Mouse (Mus musculus) retina, postnatal 7 days (tissue): Measurements from ENCODE around the gene C1qtnf5.
"Not testable (repeated sequence)": the region's sequence is repeated elsewhere in the genome, so short reads cannot be mapped to it uniquely, and the experiment has no call there.

ENCODE experiments used
- DNase-seq: peaks from one replicate; pipeline ENCODE4 v3.0.0-alpha.2; 2012; ENCODE audit warnings: low read depth, low spot score

C1qtnf5 gene

DNA sequence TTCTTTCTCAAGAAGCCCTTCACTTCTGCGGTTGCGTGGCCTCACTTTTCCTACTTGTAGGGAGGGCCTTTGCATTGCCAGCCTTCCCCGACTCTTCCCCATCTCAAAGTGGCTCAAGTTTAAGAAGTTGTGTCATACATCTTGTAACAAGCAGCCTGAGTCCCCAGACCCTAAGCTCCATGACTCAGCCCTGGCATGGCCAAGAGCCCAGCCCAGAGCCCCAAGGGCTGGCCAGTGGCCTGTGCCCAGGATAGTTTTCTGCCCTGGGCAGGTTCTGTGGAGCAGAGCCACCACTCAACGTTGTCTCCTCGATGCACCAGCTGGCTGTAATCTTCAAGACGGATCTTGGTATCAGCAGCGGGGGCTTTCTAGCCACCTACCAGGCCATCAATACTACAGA lies 2.2 kb upstream of the C1qtnf5 start:
- DNase-seq, result no peak

DNA sequence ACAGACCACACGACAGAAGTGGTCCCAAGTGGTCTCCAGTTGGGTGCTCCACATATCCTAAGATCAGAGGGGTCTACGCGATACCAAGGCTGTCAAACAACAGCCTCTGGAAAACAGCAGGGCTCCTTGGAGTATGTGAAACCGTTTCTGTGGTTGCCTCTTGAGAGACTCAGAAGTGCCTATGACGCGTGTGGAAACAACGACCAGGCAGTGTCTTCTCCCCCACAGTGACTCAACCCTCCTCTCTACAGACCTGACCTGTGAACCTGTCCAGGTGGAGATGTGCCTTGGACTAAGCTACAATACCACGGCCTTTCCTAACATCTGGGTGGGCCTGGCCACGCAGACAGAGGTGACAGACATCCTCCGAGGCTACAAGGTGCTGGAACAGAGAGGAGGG lies 1.3 kb upstream of the C1qtnf5 start:
- DNase-seq, result no peak

DNA sequence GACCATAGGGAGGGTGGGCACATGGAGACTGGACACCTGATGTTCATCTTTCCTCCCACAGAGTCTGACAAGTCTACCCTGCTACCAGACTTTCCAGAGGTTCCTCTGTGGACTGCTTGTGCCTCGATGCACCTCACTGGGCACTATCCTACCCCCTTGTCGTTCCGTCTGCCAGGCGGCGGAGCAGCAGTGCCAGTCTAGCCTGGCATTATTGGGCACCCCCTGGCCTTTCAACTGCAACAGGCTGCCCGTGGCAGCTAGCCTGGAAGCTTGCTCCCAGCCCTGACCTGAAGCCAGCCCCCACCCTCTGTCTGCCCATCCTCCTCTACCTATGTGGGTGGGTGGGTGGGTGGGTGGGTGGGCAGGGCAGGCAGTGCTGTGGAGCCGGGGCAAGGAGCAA lies 863 bp upstream of the C1qtnf5 start:
- no peak for DNase-seq

DNA sequence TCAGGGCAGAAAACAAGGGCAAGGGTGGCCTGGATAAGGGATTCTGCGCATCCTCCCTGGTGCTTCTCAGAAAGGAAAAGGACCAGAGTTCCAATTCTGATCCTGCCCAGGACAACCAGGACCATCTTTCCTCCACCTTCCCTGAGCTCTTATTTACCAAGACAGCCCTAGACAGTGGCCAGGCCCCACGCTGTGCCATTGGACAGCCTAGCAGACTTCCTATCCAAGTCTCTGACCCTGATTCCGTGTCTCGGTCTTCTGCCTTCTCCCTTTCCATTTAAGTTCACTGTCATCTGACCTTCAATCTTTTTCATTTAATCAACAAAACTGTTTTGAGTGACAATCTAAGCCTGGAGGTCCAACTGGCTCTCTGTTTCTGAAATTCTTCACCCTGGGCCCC lies 449 bp upstream of the C1qtnf5 start:
- DNase-seq, result no peak

DNA sequence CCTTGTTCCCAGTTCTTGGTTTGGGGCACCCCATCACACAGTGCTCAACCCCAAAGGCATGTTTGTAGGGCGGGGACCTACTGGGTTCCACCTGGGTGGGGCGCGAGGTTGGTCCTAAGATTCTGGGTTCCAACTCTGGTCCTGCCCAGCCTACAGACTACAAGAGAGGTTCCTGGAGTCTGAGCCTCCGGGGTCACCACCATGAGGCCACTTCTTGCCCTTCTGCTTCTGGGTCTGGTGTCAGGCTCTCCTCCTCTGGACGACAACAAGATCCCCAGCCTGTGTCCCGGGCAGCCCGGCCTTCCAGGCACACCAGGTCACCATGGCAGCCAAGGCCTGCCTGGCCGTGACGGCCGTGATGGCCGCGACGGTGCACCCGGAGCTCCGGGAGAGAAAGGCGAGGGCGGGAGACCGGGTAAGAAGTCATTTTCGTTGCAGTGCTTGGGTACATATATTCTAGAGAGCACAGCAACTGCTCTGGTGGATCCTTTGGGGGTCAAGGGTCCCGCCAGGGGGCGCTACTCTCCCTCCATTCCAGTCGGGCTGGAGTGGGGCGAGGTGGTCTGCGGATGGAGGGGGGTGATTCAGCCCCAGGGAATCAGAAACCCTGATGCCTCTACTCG lies 623 bp downstream of the C1qtnf5 start:
- DNase-seq, result no peak

DNA sequence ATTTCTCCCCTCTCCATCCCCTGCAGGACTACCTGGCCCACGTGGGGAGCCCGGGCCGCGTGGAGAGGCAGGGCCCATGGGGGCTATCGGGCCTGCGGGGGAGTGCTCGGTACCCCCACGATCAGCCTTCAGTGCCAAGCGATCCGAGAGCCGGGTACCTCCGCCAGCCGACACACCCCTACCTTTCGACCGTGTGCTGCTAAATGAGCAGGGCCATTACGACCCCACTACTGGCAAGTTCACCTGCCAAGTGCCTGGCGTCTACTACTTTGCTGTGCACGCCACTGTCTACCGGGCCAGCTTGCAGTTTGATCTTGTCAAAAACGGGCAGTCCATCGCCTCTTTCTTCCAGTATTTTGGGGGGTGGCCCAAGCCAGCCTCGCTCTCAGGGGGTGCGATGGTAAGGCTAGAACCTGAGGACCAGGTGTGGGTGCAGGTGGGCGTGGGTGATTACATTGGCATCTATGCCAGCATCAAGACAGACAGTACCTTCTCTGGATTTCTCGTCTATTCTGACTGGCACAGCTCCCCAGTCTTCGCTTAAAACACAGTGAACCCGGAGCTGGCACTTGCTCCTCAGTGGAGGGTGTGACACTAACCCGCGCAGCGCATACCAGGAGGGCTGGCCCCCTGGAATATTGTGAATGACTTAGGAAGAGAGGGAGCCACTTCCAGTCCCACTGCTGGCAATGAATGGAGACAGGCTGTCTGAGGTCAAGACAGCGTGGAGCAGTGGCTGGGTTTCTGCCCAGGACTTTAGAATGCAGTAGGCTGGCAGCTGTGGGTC lies 1.4 kb downstream of the C1qtnf5 start:
- no peak for DNase-seq

DNA sequence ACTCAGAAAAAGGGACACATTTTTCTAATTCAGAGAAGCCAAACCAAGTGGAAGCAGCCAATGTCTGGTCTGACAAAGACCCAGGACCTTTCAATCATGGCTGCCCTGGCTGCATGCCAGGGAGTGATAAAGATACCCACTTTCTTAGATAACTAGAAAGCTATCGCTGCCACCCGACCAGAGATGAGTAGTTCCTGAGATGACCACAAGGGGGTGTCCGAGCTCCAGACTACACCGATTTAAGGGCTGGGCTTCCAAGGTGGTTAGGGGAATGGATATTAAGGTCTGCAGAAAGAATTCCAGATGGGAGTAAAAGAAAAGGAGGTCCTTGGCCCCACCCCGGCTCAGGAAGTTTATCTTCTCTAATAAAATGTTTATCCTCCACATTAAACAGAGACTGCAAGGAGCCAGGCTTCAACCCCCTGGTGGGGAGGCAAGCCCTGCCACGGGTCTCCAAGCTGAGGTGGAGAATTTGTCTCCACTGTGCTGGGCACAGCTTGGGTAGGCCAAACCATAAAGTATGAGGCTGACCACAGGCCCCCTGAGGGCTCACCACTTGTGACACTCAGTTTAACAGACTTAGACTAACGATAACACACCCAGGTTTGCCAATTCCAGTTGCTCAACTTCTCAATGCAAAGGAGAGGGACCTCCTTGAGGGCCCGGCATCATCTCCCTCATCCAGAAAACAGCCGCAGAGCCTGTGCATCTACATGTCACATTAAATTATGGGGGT lies 2.5 kb downstream of the C1qtnf5 start:
- peak; percentile 70 for DNase-seq

DNA sequence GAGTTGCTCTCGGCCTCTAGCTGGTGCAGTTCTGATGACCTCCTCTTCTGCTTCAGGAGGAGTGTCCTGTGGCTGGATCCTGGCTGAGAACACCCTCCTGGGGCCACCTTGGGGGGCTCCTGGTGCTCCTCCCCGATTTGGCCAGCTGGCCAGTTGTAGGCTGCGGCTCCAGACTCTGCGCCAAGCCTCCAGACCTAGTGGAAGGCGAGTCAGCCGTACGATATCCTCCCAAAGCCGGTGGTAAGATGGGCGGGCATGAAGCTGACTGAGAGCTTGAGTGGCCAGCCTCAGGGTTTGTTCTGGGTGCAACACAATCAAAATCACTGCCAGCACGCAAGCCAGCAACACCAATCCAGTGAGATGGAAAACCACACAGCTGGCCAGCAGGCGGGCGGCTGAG lies 4.9 kb downstream of the C1qtnf5 start:
- DNase-seq, result not testable (repeated sequence)

DNA sequence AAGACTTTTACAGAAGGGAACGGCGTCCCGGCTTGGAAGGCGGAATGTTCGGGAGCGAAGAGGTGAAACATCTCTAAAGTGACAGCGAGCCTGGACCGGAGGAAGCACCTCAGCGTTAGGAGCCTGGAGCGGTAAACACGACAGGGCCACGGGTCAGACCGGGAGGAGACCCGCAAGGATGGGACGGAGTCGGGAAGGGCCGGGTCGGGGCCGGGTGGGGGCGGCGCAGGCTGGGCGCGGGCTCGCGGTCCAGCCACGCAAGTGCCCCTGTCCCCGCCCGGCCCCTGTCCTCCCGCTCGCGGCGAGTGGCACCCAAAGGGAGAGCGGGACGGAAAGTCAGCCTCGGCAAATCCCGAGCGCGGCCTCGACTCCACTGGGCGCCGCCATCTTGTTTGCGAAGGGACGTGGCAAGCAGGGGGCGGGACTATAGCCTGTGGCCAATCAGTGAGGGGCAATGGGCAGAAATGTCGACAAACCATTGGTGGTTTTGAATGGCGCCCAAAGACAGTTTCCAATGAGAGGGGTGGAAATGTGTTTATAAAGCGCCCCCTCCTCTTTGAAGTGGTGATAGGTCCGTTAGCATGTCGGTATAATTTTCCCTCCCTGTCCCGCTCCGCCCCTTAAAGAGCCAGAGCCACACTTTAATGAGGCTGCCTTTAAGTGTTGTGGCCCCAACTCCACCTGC lies 6.2 kb downstream of the C1qtnf5 start, which contains the start of the genes Gm49380 and Rnf26:
Gene Gm49380, minus strand, starts transcription at position 396 of the 685 bp plus-strand sequence.
Gene Rnf26, minus strand, starts transcription at position 413 of the 685 bp plus-strand sequence.
- DNase-seq, result peak; percentile 96

DNA sequence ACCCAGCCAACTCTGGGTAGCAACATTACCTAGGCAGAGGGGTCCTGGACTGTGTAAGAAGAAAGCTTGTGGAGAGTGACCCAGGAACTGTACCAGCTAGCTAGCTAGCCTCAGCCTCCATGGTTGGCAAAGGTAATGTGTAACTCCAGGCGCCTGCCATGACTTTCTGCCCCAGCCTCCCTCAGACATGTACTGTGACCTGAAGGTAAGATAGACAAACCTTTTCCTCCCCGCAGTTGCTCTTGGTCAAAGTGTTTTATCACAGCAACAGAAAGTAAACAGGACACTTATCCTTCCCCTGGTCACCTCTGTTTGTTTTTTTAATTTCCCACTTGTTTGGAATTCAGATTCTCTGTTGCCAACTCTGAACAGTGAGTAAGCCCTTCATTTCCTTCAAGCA lies 7.4 kb downstream of the C1qtnf5 start:
- DNase-seq, result no peak

DNA sequence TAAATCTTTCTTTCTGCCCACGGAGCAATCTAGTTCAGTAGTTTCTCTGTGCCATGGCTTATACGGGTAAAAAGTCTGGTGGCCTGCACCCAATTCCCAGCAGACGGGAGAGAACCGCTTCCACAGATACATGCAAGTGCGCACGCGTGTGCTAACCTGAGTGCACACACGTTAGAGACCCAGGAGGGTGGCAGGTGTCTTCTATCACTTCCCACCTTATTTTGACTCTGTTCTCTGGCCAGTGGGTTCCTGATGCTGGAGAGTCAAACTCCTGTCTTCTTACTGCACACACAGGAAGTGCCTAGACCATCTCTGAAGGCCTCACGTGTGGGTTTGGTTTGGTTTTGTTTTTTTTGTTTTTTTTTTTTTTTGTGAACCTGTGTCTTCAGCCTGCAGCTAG lies 8.6 kb downstream of the C1qtnf5 start:
- DNase-seq, result no peak

DNA sequence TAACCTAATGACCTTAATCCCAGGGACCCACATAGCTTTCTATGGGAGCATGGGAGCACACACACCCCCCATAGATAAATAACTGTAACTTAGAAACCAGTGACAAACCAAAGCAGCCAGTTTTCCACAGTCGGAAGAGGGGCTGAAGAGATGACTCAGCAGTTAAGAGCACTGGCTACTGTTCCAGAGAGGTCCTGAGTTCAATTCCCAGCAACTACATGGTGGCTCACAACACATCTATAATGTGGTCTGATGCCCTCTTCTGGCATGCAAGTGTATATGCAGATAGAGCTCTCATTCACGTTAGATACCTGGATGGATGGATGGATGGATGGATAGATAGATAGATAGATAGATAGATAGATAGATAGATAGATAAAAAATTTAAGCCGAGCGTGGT lies 9.1 kb downstream of the C1qtnf5 start:
- no peak for DNase-seq

DNA sequence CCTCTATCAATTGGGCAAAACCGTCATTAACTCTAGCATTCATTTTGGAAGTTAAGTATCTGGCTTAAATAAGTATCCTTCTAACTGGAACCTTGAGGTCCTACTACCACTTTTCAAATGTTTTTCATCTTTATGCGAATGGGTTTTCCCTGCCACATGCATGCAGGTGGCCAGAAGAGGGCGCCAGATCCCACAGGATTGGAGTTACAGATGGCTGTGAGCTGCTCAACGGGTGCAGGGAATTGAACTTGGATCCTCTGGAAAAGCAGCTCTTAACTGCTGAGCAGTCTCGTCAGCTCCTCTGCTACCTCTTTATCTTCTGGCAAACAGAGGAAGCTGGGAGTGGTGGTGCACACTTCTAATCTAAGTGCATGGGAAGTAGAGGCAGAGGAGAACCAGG lies 12.0 kb downstream of the C1qtnf5 start:
- DNase-seq, result no peak

DNA sequence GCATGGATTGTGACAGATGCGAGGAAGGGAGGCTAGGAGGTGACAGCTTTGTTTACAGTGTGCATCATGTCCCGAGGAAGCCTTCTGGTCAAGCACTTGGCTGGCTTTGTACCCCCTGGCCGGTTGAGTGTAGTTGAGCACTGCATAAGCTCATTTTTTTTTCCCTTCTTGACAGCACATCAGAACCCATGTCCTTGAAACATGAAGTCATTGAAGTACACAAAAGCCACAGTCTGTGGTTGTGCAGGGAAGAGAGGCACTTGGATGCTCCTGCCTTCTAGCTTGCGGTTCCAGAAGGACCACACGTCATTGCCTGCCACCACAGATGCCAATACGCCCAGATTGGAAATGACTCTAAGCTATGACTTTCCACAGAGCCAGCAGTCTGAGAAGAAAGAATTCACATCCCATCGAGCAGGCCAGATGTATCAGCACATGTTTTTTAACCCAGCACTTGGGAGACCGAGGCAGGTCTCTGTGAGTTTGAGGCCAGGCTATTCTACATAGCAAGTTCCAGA lies 13.0 kb downstream of the C1qtnf5 start:
- DNase-seq, result no peak

DNA sequence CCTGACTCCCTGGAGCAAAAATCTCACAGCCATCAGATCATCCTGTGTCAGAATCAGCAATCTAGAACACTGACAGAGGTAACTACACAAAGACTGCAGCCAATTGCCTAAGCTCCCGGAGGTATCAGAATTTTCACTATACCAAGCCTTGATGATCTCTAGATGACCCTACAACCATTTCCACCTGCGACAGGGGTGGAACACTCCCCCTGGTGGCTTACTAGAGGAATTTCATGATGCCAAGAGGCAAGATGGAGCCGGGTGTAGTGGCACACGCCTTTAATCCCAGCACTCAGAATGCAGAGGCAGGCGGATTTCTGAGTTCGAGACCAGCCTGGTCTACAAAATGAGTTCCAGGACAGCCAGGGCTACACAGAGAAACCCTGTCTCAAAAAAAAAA lies 17.3 kb downstream of the C1qtnf5 start:
- DNase-seq, result no peak

DNA sequence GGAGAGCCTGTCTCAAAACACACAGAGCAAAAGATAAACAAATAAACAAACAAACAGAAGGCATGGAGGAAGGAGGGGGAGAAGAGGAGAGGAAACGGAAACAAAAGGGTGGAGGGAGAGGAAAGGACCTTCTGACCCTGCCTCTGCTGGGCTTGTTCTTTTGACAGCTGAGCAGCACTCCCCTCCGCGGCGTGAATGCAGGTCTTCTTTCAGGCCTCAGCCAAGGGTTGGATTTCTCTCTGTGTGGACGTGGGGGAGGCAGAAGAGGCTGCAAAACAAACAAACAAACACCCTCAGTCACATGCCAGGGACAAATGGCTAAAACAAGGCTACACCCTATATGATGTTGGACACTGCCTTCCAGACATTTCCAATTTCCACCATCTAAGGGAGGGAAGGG lies 18.0 kb downstream of the C1qtnf5 start:
- no peak for DNase-seq

DNA sequence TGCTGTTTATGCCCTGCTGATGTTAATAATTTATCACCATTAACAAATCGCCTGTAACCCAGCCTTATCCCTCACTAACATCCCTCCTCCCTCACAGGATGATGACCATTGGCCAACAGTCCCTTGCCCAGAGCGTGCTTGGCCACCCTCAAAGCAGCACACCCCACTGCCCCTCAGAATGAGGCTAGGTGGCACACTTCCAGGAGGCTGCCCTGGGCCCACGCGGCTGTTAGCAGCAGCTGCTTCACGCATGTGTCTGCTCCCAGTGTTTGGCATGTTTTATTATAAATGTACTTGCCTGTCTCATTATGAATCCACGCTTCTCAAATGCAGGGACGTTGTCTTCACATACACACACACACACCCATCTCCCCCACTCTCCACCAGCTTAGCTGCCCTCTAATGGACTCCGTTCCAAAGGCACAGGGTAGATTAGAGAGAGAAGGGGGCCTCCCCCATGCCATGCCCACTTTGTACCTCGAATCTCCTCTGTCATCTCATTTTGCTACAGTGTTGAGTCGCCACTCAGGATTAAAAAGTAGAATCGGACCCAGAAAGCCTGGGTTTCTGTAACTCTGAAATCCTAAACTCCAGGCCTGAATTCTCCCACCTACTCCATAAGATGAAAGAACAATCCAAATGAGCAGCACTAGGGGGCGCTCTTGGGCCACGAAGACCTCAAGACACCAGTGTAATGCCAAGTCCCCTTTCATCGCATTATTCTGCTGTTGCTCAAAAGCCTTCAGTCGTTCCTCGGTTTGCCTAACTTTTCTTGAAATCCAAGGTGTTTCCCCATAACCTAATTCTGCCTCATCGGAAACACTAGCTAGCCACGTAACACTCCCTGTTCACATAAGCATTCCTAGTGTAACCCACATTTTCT lies 18.7 kb downstream of the C1qtnf5 start:
- peak; percentile 84 for DNase-seq

DNA sequence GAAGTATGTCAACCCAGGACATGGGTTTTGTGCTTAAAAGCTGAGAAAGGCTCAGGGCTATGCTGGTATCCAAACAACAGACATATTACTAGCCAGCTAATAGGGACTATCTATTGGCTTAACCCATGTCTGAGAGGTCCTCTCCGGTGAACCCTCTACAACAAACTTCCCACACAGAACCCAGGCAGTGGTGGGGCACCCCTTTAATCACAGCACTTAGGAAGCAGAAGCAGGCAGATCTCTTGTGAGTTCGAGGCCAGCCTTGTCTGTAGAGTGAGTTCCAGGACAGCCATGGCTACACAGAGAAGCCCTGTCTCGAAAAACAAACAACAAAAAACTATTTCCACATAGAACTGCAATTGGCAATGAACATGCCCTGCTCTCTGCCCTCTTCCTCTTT lies 19.7 kb downstream of the C1qtnf5 start:
- DNase-seq, result no peak

DNA sequence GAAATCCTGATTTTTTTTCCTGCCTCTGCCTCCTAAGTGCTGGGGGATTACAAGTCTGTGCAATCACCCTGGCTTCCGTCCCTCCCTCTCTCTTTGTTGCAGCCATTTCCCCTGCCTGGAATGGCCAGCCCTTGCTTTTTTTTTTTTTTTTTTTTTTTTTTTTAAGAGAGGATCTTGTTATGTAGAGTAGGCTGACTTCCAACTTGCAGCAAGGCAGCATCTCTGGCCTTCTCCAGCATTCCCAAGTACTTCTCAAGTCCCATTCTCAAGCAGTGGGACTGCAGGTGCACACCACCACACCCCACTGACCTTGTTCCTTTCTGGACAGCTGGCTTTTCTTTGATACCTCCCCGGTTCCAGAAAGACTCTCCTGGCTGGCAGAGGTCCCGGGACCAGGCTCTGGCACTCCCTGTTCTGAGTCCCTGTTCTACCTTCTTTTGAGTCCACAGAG lies 20.3 kb downstream of the C1qtnf5 start:
- no peak for DNase-seq

DNA sequence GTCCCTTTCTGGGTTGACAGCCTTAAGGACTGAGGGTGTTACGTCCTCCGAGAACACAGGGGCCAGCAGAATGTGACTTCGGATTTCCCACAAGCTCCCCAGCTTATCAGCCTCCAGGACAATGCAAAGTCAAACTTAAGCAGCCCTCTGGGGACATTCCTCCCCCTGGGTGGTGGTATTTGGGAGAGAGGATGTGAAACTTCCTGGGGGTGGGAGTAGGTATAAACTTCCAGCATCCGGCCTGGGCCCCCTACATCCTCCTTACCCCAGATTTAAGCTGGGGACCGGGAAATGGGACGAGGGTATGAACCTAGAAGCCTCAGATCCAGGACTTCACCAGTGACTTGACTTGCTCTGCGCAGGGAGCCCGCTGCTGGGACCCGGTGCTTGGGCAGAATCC lies 22.6 kb downstream of the C1qtnf5 start:
- no peak for DNase-seq

DNA sequence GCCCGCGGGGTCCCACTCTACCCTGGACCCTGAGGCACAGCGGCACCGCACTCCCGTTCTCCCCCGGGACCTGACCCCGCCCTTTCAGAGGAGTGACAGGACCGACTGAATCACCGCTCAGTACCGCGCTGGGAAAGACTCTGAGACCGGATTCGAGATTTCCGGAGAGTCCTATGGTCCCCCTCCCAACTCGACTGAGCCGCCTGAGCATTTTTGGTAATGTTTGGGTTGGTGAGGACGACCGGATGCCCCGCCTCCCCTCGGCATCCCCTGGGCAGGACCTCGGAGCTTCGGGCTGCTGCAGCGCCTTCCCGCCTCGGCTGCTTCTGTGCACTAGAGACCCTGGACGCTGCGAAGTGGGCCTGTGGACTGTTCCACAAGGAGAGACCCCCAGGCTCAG lies 23.0 kb downstream of the C1qtnf5 start:
- DNase-seq, result no peak
